10 mouse cellular contexts compared by ENCODE assay signal in the genomic region with DNA sequence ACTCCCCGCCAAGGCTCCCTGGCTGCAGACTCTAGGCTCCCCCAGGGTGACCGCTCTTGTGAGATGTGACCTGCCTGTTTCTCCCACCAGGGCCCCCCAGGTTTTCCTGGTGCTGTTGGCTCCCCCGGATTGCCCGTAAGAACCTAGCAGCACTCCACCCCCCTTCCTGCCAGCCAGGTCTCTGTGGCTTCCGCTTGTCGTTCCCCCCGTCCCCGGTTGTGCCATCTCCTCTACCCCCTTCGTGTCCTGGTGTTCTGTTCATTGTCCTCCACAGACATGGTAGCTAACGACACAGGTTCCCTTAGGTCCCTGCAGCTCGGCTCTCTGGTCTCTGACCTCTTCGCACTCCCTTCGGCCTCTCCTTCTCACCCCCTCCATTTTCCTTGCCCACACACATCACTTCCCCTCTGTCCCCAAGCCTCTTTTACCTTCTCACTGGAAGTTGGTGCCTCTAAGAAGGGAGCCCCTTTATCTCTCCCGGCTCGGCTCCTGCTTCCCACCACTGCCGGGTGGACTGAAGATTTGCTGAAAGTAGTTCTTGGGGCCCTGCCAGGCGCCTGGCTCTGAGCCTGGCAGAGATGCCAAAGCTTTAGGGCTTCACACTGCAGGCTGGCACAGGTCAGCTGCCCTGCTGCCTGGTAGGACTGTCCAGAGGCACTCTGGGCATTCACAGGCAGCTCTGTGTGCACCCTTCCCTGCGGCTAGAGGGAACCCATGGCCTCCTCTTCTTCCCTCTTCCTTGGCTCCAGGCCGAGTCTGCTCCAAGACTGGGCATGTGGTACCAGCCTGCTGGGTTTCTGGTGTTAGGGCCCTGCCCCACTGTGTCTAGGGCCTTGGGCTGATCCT. TPM values are rescaled to one million over a fixed set of nuclear protein-coding genes. Genes with fewer than 3 reads are reported as not detected.
A peak's percentile ranks its signal among the peaks of the same experiment; 100 is the strongest.
DNase-seq lines count a peak whose midpoint lies in the region; ATAC-seq and TF ChIP-seq lines count a peak whose summit lies in the region.
"Had no signal": no experiment of that assay in that cellular context is flagged by ENCODE, and none has a peak within 500 bp of the region (broad histone marks: within the 10 kb centered on the region; RNA-seq: fewer than 3 reads in every experiment).

No protein-coding gene starts in this region.

- H3K27ac ChIP-seq in lung, postnatal 0 days (ENCODE audit: low read length) = no peak overlapping the region
- no peak overlapping the region for H3K27ac ChIP-seq in hindbrain, embryonic 14.5 days

- H3K4me1 ChIP-seq in lung, postnatal 0 days (ENCODE audit: insufficient read depth, low read depth, low read length) = no peaks in the 10 kb centered on the region
- H3K4me1 ChIP-seq in hindbrain, embryonic 14.5 days (replicated peaks; ENCODE audit: control insufficient read depth, insufficient read depth, low read length) = peaks cover 16% of the 10 kb centered on the region; the same call in 1 of the 2 replicates

- no peak overlapping the region for H3K9ac ChIP-seq in lung, postnatal 0 days (replicated peaks; ENCODE audit: low read depth)
- no peak overlapping the region for H3K9ac ChIP-seq in hindbrain, embryonic 14.5 days

- DNase-seq in lung, adult 18-20 months = peak; percentile 53 to 69
- DNase-seq in lung, postnatal 0 days (ENCODE audit: low spot score) = no peak
- DNase-seq in brain, adult 2 months (ENCODE audit: low read depth, low spot score) = peak; percentile 78
- DNase-seq in frontal cortex, postnatal 25 days (ENCODE audit: low spot score in 2 of 2) = peak; percentile 61 to 64
- DNase-seq in hindbrain, embryonic 14.5 days (ENCODE audit: low spot score) = peak; percentile 68
- DNase-seq in left cerebral cortex, postnatal 25 days (ENCODE audit: low spot score in 2 of 2) = peak; percentile 64 to 75
- DNase-seq in right cerebral cortex, postnatal 25 days = peak; percentile 61
- DNase-seq in spleen, postnatal 14 days (ENCODE audit: low spot score in 2 of 2) = no peak

- intact Hi-C loops in left cerebral cortex, postnatal 25 days (cut with DNase I) = loop anchor here (10.0 kb wide), 1 partner anchor 377 kb away; no protein-coding TSS in a partner anchor

- no peaks in the 10 kb centered on the region for H3K27me3 ChIP-seq in lung, postnatal 0 days (replicated peaks; ENCODE audit: insufficient read depth, low read length)
- peaks cover 3% of the 10 kb centered on the region for H3K27me3 ChIP-seq in hindbrain, embryonic 14.5 days (ENCODE audit: control insufficient read depth, insufficient read depth, low read length)

- H3K4me3 ChIP-seq in lung, postnatal 0 days (ENCODE audit: low read depth, low read length) = no peak overlapping the region
- H3K4me3 ChIP-seq in hindbrain, embryonic 14.5 days (replicated peaks; ENCODE audit: low read length) = no peak overlapping the region

- no peak for TF ChIP-seq CTCF in lung, postnatal 0 days (IDR thresholded peaks at IDR 0.05)

- ATAC-seq in lung, postnatal 0 days = no peak
- peak; percentile 68; the same call in 1 of the 2 replicates for ATAC-seq in hindbrain, embryonic 14.5 days (ENCODE audit: low FRiP score)

- no peaks in the 10 kb centered on the region for H3K36me3 ChIP-seq in lung, postnatal 0 days (ENCODE audit: insufficient read depth, low read length)
- H3K36me3 ChIP-seq in hindbrain, embryonic 14.5 days (replicated peaks; ENCODE audit: control insufficient read depth, insufficient read depth) = no peaks in the 10 kb centered on the region

- no peaks in the 10 kb centered on the region for H3K9me3 ChIP-seq in lung, postnatal 0 days (ENCODE audit: low read length)
- no peaks in the 10 kb centered on the region for H3K9me3 ChIP-seq in hindbrain, embryonic 14.5 days (ENCODE audit: control insufficient read depth, low read length)

- WGBS in lung, postnatal 0 days = 76% methylated on average over 19 of the region's 19 CpGs
- WGBS in hindbrain, embryonic 14.5 days = 67% methylated on average over 19 of the region's 19 CpGs

- no peak for TF ChIP-seq EP300 in lung, postnatal 0 days (IDR thresholded peaks at IDR 0.05)

- no peak overlapping the region for H3K4me2 ChIP-seq in lung, postnatal 0 days (replicated peaks; ENCODE audit: low read depth, low read length)
- no peak overlapping the region for H3K4me2 ChIP-seq in hindbrain, embryonic 14.5 days (replicated peaks)

RNA-seq across cellular contexts. Expression of a gene that starts 20.8 kb away (rescaled TPM):
- polyA plus RNA-seq in lung, postnatal 0 days (2015; fragmentation: Nextera tagmentation; extraction: Ambion mirVana) = 82.0 and 84.6 TPM in 2 replicates
- 66.0 and 77.7 TPM in 2 replicates for polyA plus RNA-seq in hindbrain, embryonic 14.5 days (2014; fragmentation: Nextera tagmentation; extraction: Ambion mirVana)
- total RNA-seq in left cerebral cortex, postnatal 25 days (2021) = 10 to 100 TPM; 65.8 to 66.9 TPM

RNA-seq across cellular contexts. Expression of a gene that starts 33.9 kb away (rescaled TPM):
- 26.2 and 30.1 TPM in 2 replicates for polyA plus RNA-seq in lung, postnatal 0 days (2015; fragmentation: Nextera tagmentation; extraction: Ambion mirVana)
- 10.1 and 11.1 TPM in 2 replicates for polyA plus RNA-seq in hindbrain, embryonic 14.5 days (2014; fragmentation: Nextera tagmentation; extraction: Ambion mirVana)
- 10 to 100 TPM; 15.1 to 15.7 TPM for total RNA-seq in left cerebral cortex, postnatal 25 days (2021)
- total RNA-seq: neutrophil, adult 5-6 weeks had no signal

RNA-seq across cellular contexts. Expression of a gene that starts 57.6 kb away (rescaled TPM):
- polyA plus RNA-seq in lung, postnatal 0 days (2015; fragmentation: Nextera tagmentation; extraction: Ambion mirVana) = 0.08 and 0.18 TPM in 2 replicates
- polyA plus RNA-seq in hindbrain, embryonic 14.5 days (2014; fragmentation: Nextera tagmentation; extraction: Ambion mirVana) = 1.7 and 2.3 TPM in 2 replicates
- 1 to 10 TPM; 2.2 to 2.7 TPM for total RNA-seq in left cerebral cortex, postnatal 25 days (2021)
- total RNA-seq: MEL; neutrophil, adult 5-6 weeks had no signal

Comparison
In these comparisons a context has a peak if more than half of its experiments do, and no peak if none do; other contexts are left out.
1. DNase-seq: peak in lung, adult 18-20 months (2 of 2), brain, adult 2 months (single experiment), frontal cortex, postnatal 25 days (2 of 2), hindbrain, embryonic 14.5 days (single experiment), left cerebral cortex, postnatal 25 days (2 of 2) and right cerebral cortex, postnatal 25 days (single experiment); none in lung, postnatal 0 days (single experiment) and spleen, postnatal 14 days (0 of 2).